Mouse (Mus musculus): ENCODE measurements around the gene Spock2. TPM values are rescaled to one million over a fixed set of nuclear protein-coding genes. Genes with fewer than 3 reads are reported as not detected.

Spock2 gene
- polyA plus RNA-seq (2012; ENCODE audit: low replicate concordance): 2.5 and 3.6 TPM in 2 replicates

DNA sequence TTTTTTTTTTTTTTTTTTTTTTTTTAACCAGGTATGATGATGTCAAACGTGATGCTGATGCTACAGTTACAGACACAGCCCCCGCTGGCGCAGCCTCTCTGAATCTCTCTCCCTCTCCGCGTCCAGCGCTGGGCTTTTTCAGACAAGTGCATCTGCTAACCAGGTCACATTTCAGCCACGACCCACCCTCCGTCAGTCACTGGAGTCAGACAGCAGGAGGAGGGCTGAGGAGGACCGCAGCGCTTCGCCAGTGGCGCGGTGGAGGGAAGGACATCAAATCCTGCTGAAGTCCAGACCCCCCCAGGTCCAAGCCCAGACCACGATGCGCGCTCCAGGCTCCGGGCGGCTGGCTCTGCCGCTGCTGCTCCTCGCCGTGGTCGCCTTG, at the start of gene Spock2:
Gene Spock2 (plus strand): TSS at position 74 of the 385 bp plus-strand sequence.

Other genes starting within 250 kb of the Spock2 start
- 52.1 and 54.6 TPM in 2 replicates for gene Dnajb12, start 226.7 kb upstream of the Spock2 start, polyA plus RNA-seq (2012; ENCODE audit: low replicate concordance)
- 49.2 and 61.1 TPM in 2 replicates for gene Ddit4, start 154.4 kb upstream of the Spock2 start, polyA plus RNA-seq (2012; ENCODE audit: low replicate concordance)
- 19.7 and 36.6 TPM in 2 replicates for gene Ascc1, start 103.4 kb upstream of the Spock2 start, polyA plus RNA-seq (2012; ENCODE audit: low replicate concordance)
- 37.0 and 80.3 TPM in 2 replicates for gene Anapc16, start 103.1 kb upstream of the Spock2 start, polyA plus RNA-seq (2012; ENCODE audit: low replicate concordance)
- 125 and 176 TPM in 2 replicates for gene Chst3, start 113.0 kb downstream of the Spock2 start, polyA plus RNA-seq (2012; ENCODE audit: low replicate concordance)
- gene Psap, start 171.4 kb downstream of the Spock2 start, polyA plus RNA-seq (2012; ENCODE audit: low replicate concordance): 675 and 1,291 TPM in 2 replicates
- 361 and 442 TPM in 2 replicates for gene Vsir, start 240.6 kb downstream of the Spock2 start, polyA plus RNA-seq (2012; ENCODE audit: low replicate concordance)

All from hematopoietic multipotent progenitor cell, adult 10-12 weeks (in vitro differentiated cells).